Mouse (Mus musculus) macrophage (primary cell): ENCODE measurements around the gene Gstm3. TPM values are rescaled to one million over a fixed set of nuclear protein-coding genes. Genes with fewer than 3 reads are reported as not detected.
"Not testable (repeated sequence)": the region's sequence is repeated elsewhere in the genome, so short reads cannot be mapped to it uniquely, and the experiment has no call there.

Source experiments
- H3K27ac ChIP-seq: fragments of 350-480 bp; formaldehyde crosslinking; 2 replicates; pipeline ENCODE4 v1.9.0; 2021
- H3K36me3 ChIP-seq: fragments of 350-480 bp; formaldehyde crosslinking; 2 replicates; pipeline ENCODE4 v1.9.0; 2021; ENCODE audit errors: inconsistent target
- H3K4me3 ChIP-seq: fragments of 350-480 bp; formaldehyde crosslinking; 2 replicates; pipeline ENCODE4 v1.9.0; 2021; ENCODE audit errors: inconsistent target
- H3K79me2 ChIP-seq: fragments of 350-480 bp; formaldehyde crosslinking; 2 replicates; pipeline ENCODE4 v1.9.0; 2021; ENCODE audit errors: inconsistent target
- WGBS: methylation state at CpG from one replicate; pipeline ENCODE4 v1.1.7; 2026; ENCODE audit warnings: inconsistent platforms; ENCODE audit not compliant: missing documents; 5-methylcytosine and 5-hydroxymethylcytosine counted together
- polyA plus RNA-seq: library from polyadenylated mRNA; stranded (reverse); fragments of 250-400 nt; gene quantifications from 3 replicates; pipeline ENCODE4 v1.2.4, GENCODE M21; 2018; ENCODE audit warnings: inconsistent platforms

Gstm3 gene
- polyA plus RNA-seq, 1 experiment from 2014 or later = not detected

- Histone ChIP-seq H3K79me2 (no peaks in the 10 kb centered on the region), H3K27ac (no peak within 1 kb of the TSS), H3K36me3 (no peaks in the 10 kb centered on the region), H3K4me3 (no peak within 1 kb of the TSS)
- 78% methylated on average over 8 of the region's 8 CpGs for WGBS
Measured at GRCm38 (mm10) chr3:107986041-107986562, 17.0 kb upstream of the Gstm3 start, which contains the start of gene Gstm2. Gene Gstm2, minus strand, starts transcription at chr3:107986453.

GRCm38 (mm10) chr3:107985141-107985540 is 16.1 kb upstream of the Gstm3 start:
- H3K79me2 ChIP-seq, H3K36me3 ChIP-seq, H3K4me3 ChIP-seq, H3K27ac ChIP-seq: not testable (repeated sequence)
- WGBS = 93% methylated on average over 2 of the region's 2 CpGs

GRCm38 (mm10) chr3:107984471-107984870 is 15.4 kb upstream of the Gstm3 start:
- Histone ChIP-seq H3K4me3 (no peak overlapping the region), H3K79me2 (no peaks in the 10 kb centered on the region), H3K36me3 (no peaks in the 10 kb centered on the region), H3K27ac (no peak overlapping the region)
- WGBS = 95% methylated on average over 5 of the region's 5 CpGs

GRCm38 (mm10) chr3:107983771-107984170 is 14.7 kb upstream of the Gstm3 start:
- no peaks in the 10 kb centered on the region for H3K79me2 ChIP-seq
- no peak overlapping the region for H3K4me3 ChIP-seq
- WGBS = 23% methylated on average over 3 of the region's 3 CpGs
- H3K27ac ChIP-seq = no peak overlapping the region
- H3K36me3 ChIP-seq = no peaks in the 10 kb centered on the region

- WGBS = 95% methylated on average over 6 of the region's 6 CpGs
- no peaks in the 10 kb centered on the region for H3K36me3 ChIP-seq
- H3K27ac ChIP-seq = no peak overlapping the region
- H3K79me2 ChIP-seq = no peaks in the 10 kb centered on the region
- H3K4me3 ChIP-seq = no peak overlapping the region
Measured at GRCm38 (mm10) chr3:107982726-107983125, 13.6 kb upstream of the Gstm3 start.

GRCm38 (mm10) chr3:107981261-107981660 is 12.2 kb upstream of the Gstm3 start:
- Histone ChIP-seq H3K27ac (no peak overlapping the region), H3K36me3 (no peaks in the 10 kb centered on the region)
- WGBS = 75% methylated on average over 3 of the region's 3 CpGs

GRCm38 (mm10) chr3:107977691-107978090 is 8.6 kb upstream of the Gstm3 start:
- 85% methylated on average over 3 of the region's 3 CpGs for WGBS
- H3K4me3 ChIP-seq = no peak overlapping the region
- H3K79me2 ChIP-seq = no peaks in the 10 kb centered on the region
- H3K27ac ChIP-seq = no peak overlapping the region
- H3K36me3 ChIP-seq = no peaks in the 10 kb centered on the region

More at GRCm38 (mm10) chr3:107981261-107981660, 12.2 kb upstream of the Gstm3 start:
- Histone ChIP-seq H3K79me2 (no peaks in the 10 kb centered on the region), H3K4me3 (no peak overlapping the region)

GRCm38 (mm10) chr3:107974237-107974636 is 5.2 kb upstream of the Gstm3 start:
- 100% methylated on average over 1 of the region's 1 CpGs for WGBS
- no peaks in the 10 kb centered on the region for H3K79me2 ChIP-seq

GRCm38 (mm10) chr3:107972070-107972469 is 3.0 kb upstream of the Gstm3 start:
- Histone ChIP-seq H3K27ac (no peak overlapping the region), H3K36me3 (no peaks in the 10 kb centered on the region), H3K4me3 (no peak overlapping the region), H3K79me2 (no peaks in the 10 kb centered on the region)
- 93% methylated on average over 3 of the region's 3 CpGs for WGBS

More at GRCm38 (mm10) chr3:107974237-107974636, 5.2 kb upstream of the Gstm3 start:
- no peaks in the 10 kb centered on the region for H3K36me3 ChIP-seq
- no peak overlapping the region for H3K27ac ChIP-seq
- no peak overlapping the region for H3K4me3 ChIP-seq

- 100% methylated on average over 3 of the region's 3 CpGs for WGBS
- not testable (repeated sequence) for H3K4me3 ChIP-seq, H3K27ac ChIP-seq, H3K79me2 ChIP-seq, H3K36me3 ChIP-seq
Measured at GRCm38 (mm10) chr3:107971101-107971500, 2.0 kb upstream of the Gstm3 start.

- H3K79me2 ChIP-seq = no peaks in the 10 kb centered on the region
- H3K27ac ChIP-seq = no peak overlapping the region
- H3K36me3 ChIP-seq = no peaks in the 10 kb centered on the region
- WGBS = 94% methylated on average over 5 of the region's 5 CpGs
- no peak overlapping the region for H3K4me3 ChIP-seq
Measured at GRCm38 (mm10) chr3:107966631-107967030, 2.5 kb downstream of the Gstm3 start.

GRCm38 (mm10) chr3:107965592-107965991 is 3.5 kb downstream of the Gstm3 start:
- no peaks in the 10 kb centered on the region for H3K79me2 ChIP-seq
- no peak overlapping the region for H3K4me3 ChIP-seq
- no peaks in the 10 kb centered on the region for H3K36me3 ChIP-seq
- WGBS = 100% methylated on average over 1 of the region's 1 CpGs
- no peak overlapping the region for H3K27ac ChIP-seq

GRCm38 (mm10) chr3:107964656-107965308 is 4.3 kb downstream of the Gstm3 start:
- no peak overlapping the region for H3K4me3 ChIP-seq
- peak overlapping the region; percentile 27 for H3K27ac ChIP-seq
- no peaks in the 10 kb centered on the region for H3K36me3 ChIP-seq
- 53% methylated on average over 5 of the region's 5 CpGs for WGBS
- no peaks in the 10 kb centered on the region for H3K79me2 ChIP-seq

GRCm38 (mm10) chr3:107964026-107964425 is 5.1 kb downstream of the Gstm3 start:
- H3K4me3 ChIP-seq = no peak overlapping the region
- WGBS = 96% methylated on average over 4 of the region's 4 CpGs
- H3K79me2 ChIP-seq = no peaks in the 10 kb centered on the region
- peak overlapping the region; percentile 27 for H3K27ac ChIP-seq
- H3K36me3 ChIP-seq = no peaks in the 10 kb centered on the region

- WGBS = 100% methylated on average over 5 of the region's 9 CpGs
- H3K79me2 ChIP-seq, H3K27ac ChIP-seq, H3K4me3 ChIP-seq, H3K36me3 ChIP-seq: not testable (repeated sequence)
Measured at GRCm38 (mm10) chr3:107955260-107955659, 13.8 kb downstream of the Gstm3 start.
